Mouse (Mus musculus) ES-Bruce4 (cell line): ENCODE measurements at regions not wholly inside any gene's neighbourhood (a gene's known extent, or its start where the extent isn't known, plus 50 kb on each side); places are given as distances from the start of the nearest gene placed in this dataset.

Experiments used
- EP300 ChIP-seq: IDR thresholded peaks from 2 replicates; pipeline ENCODE4 v1.6.1; 2011; ENCODE audit warnings: low read depth, low read length; ENCODE audit not compliant: insufficient read depth
- POLR2A ChIP-seq: IDR thresholded peaks from one replicate; pipeline ENCODE4 v1.8.1; 2011; ENCODE audit warnings: low read length; ENCODE audit not compliant: insufficient read depth

GRCm38 (mm10) chr13:97616919-97617318 lies 143.5 kb downstream of the Gm10260 start:
- TF ChIP-seq POLR2A (no peak), EP300 (no peak)
